23 mouse cellular contexts compared by ENCODE assay signal in the genomic region with DNA sequence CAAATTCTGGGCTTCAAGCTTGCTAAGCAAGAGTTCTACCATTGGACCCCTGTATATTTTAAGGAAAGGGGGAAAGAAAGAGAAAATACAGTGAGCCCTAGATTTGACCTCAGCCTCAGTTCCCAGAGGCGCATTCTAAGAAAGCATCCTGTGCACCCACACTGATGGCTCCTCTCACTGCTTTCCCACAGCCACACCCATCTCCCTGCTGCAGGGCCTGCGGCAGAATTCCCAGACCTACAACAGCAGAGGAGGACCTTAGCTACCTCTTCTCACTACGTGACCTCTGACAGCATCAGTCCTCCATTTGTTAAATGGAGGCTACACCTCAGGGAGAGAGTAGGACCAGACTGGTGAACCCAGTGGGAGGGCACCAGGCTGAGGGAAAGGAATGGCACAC.
"Had no signal": no experiment of that assay in that cellular context is flagged by ENCODE, and none has a peak within 500 bp of the region (broad histone marks: within the 10 kb centered on the region; RNA-seq: fewer than 3 reads in every experiment).

No protein-coding gene starts in this region.

- ATAC-seq: hindbrain, embryonic 16.5 days; inflammation-experienced regulatory T-cells, adult 6 months; intestine, embryonic 15.5 days; intestine, postnatal 0 days had no signal

- H3K9me3 ChIP-seq: heart, embryonic 13.5 days; heart, embryonic 15.5 days; hindbrain, embryonic 10.5 days; hindbrain, embryonic 12.5 days; intestine, embryonic 15.5 days; limb, embryonic 10.5 days; limb, embryonic 12.5 days; liver, embryonic 13.5 days; liver, embryonic 15.5 days had no signal

- H3K27me3 ChIP-seq: heart, embryonic 13.5 days; heart, embryonic 15.5 days; hindbrain, embryonic 12.5 days; intestine, embryonic 15.5 days; limb, embryonic 12.5 days; liver, embryonic 13.5 days; liver, embryonic 15.5 days had no signal

- DNase-seq: gastrocnemius, postnatal 10 days; gastrocnemius, postnatal 25 days; heart, postnatal 14 days; heart, postnatal 36 days; kidney, adult 18-20 months; kidney, adult 8-10 months; kidney, postnatal 10 days; kidney, postnatal 4 days; liver; liver, embryonic 13.5 days had no signal

- H3K27ac ChIP-seq: heart, embryonic 13.5 days; heart, embryonic 15.5 days; hindbrain, embryonic 10.5 days; hindbrain, embryonic 12.5 days; hindbrain, embryonic 14.5 days; intestine, embryonic 15.5 days; left cerebral cortex, adult 2 months; limb, embryonic 10.5 days; limb, embryonic 12.5 days; liver, embryonic 13.5 days; liver, embryonic 15.5 days had no signal

- H3K36me3 ChIP-seq: liver, embryonic 15.5 days had no signal

- H3K4me3 ChIP-seq: heart, embryonic 13.5 days; heart, embryonic 15.5 days; hindbrain, embryonic 10.5 days; hindbrain, embryonic 12.5 days; intestine, embryonic 15.5 days; left cerebral cortex, adult 2 months; limb, embryonic 10.5 days; limb, embryonic 12.5 days; liver, embryonic 13.5 days; liver, embryonic 15.5 days had no signal

- H3K4me1 ChIP-seq: limb, embryonic 10.5 days had no signal

- H3K9ac ChIP-seq: heart, embryonic 13.5 days; heart, embryonic 15.5 days; hindbrain, embryonic 12.5 days; hindbrain, embryonic 14.5 days; intestine, embryonic 15.5 days; limb, embryonic 12.5 days; liver, embryonic 13.5 days; liver, embryonic 15.5 days had no signal
